Mouse (Mus musculus) bone marrow, adult 2 months (tissue): Measurements from ENCODE around the gene Ppp3r2. TPM values are rescaled to one million over a fixed set of nuclear protein-coding genes. Genes with fewer than 3 reads are reported as not detected.

Source experiments
- H3K27ac ChIP-seq: fragments of 200-500 bp; 2 replicates; pipeline ENCODE4 v1.5.1; 2012; ENCODE audit warnings: low read depth, mild to moderate bottlenecking, control low read depth, inconsistent platforms, low read length; ENCODE audit not compliant: control insufficient read depth, poor library complexity, insufficient read depth
- H3K4me1 ChIP-seq: fragments of 200-500 bp; 2 replicates; pipeline ENCODE4 v1.6.1; 2011; ENCODE audit warnings: low read length; ENCODE audit not compliant: control insufficient read depth, insufficient read depth
- H3K4me3 ChIP-seq: fragments of 200-500 bp; replicated peaks from 2 replicates; pipeline ENCODE3; 2011; ENCODE audit warnings: mild to moderate bottlenecking, low read depth, low read length, control low read depth; ENCODE audit not compliant: control insufficient read depth
- CTCF ChIP-seq: fragments of 200-500 bp; IDR thresholded peaks from 2 replicates; pipeline ENCODE4 v1.5.1; 2011; ENCODE audit warnings: low read length, control low read depth; ENCODE audit not compliant: control insufficient read depth, insufficient read depth
- POLR2A ChIP-seq: fragments of 200-500 bp; IDR thresholded peaks from 2 replicates; pipeline ENCODE4 v1.6.1; 2011; ENCODE audit warnings: low read depth, mild to moderate bottlenecking, control low read depth, low read length, borderline replicate concordance; ENCODE audit not compliant: control insufficient read depth
- WGBS: fragments of 180-500 bp; shearing (Covaris S2); methylation state at CpG from one replicate; pipeline ENCODE4 v1.1.7; 2018; 5-methylcytosine and 5-hydroxymethylcytosine counted together
- polyA plus RNA-seq: library from polyadenylated mRNA; stranded (reverse); fragments of >200 nt; gene quantifications from 2 replicates; pipeline ENCODE4 v1.2.4, GENCODE M21; 2011; ENCODE audit warnings: low replicate concordance; ENCODE audit not compliant: missing spikeins, insufficient read depth, insufficient read length

Gene Ppp3r2
- polyA plus RNA-seq: not detected in 2 replicates

DNA sequence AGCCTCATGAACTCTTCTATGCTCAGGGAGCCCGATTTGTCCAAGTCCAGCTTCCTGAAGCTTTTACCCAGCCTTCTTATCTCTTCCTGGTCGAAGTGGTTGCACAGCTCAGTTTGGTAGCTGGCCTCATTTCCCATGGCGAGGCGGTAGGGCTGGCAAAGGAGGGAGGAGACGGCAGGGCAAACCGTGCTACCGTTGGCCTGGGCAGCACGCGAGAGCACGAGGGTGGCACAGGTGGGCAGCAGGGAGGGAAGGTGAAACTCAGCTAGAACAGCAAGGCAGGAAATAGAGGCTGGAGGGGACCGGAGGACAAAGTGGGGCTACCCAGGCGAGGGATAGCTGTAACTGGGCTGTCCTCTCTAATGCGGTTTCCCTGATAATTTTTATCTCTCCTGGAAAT, at the start of gene Ppp3r2:
Ppp3r2 (minus strand) TSS at position 213 of the 400 bp plus-strand sequence.
- H3K4me3 ChIP-seq: no peak within 1 kb of the TSS
- TF ChIP-seq POLR2A (no peak), CTCF (no peak)
- no peaks in the 10 kb centered on the region; the same call in 1 of the 2 replicates for H3K4me1 ChIP-seq
- H3K27ac ChIP-seq: no peak within 1 kb of the TSS
- 82% methylated on average over 13 of the region's 13 CpGs for WGBS

DNA sequence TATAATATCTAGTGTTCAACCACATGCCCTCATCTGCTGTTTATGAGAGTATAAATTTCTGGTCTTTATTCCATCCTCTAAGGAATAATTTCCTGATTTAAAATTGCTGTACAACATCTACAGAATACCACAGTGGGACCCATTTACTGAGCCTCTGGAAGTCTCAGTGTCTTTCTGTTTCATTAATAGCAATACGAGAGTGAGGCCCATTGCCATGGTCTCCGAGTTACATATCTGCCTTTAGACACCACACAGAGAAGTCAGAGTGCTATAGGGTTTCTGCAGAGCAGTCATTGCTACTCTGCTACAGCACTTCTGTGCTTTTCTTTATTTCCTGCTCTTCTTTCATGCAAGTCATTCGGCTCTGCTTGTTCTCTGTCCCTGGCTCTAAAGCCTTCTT, 47.5 kb upstream of the Ppp3r2 start:
- TF ChIP-seq POLR2A (no peak), CTCF (no peak)
- 75% methylated on average over 3 of the region's 3 CpGs for WGBS
- no peak overlapping the region for H3K27ac ChIP-seq
- no peaks in the 10 kb centered on the region for H3K4me1 ChIP-seq
- H3K4me3 ChIP-seq: no peak overlapping the region

DNA sequence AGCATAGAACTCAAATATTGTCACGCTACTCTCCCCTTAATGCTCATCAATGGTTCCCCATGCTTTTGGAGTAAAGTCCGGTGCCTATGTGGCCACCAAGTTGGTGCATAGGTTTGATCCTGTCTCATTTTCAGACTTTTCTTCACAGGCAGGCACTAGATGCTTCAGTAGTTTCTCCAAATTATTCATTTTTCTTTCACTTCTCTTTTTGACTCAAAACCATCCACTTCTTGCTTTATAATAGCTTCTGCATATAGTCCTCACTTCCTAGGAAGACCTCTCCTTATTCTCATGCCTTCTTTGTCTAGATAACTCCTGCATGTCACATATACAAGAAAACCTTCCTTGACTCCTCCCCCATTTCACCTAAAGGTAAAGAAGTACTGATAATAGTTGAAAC, 42.1 kb upstream of the Ppp3r2 start:
- WGBS: 79% methylated on average over 2 of the region's 2 CpGs
- H3K4me3 ChIP-seq: no peak overlapping the region

DNA sequence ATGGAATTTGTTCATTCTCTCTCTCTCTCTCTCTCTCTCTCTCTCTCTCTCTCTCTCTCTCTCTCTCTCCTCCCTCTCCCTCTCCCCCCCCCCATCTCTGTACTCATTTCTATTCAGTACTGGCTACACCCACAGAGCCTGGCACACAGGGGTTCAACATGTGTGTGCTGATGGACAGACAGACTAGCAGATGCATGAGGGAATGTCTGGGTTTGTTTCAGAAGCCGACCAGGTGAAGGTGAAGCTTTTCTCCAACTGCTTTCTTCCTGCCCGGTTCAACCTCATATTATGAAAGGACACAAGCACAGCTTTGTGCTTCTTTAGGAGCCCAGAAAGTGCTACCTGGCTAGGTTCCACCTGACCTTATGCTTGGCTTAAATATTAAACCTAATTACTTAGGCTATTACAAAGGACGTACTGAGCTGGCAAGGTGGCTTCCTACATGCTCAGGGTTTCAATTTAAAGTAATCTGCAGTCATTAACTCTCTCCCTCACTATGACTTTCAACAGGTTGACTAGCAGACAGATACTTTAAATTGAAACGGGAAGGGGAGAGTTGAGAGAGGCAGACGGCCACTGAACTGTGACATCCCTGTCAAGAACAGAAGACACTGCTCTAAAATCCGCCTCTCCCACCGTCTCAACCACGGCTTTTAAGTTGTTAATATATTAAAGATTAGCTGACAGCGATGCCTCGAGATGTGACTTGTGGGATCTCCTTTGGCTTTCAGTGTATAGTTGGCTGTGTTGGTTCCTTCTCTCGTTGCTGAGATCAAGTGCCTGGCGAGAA, 9.8 kb upstream of the Ppp3r2 start:
- no peak overlapping the region for H3K27ac ChIP-seq
- no peak overlapping the region for H3K4me3 ChIP-seq
- TF ChIP-seq POLR2A: no peak
- no peak for TF ChIP-seq CTCF
- 74% methylated on average over 12 of the region's 12 CpGs for WGBS
- H3K4me1 ChIP-seq: no peaks in the 10 kb centered on the region; the same call in 1 of the 2 replicates

More for the DNA sequence above, 42.1 kb upstream of the Ppp3r2 start:
- TF ChIP-seq CTCF: no peak
- no peak for TF ChIP-seq POLR2A
- Histone ChIP-seq H3K4me1 (no peaks in the 10 kb centered on the region), H3K27ac (no peak overlapping the region)

DNA sequence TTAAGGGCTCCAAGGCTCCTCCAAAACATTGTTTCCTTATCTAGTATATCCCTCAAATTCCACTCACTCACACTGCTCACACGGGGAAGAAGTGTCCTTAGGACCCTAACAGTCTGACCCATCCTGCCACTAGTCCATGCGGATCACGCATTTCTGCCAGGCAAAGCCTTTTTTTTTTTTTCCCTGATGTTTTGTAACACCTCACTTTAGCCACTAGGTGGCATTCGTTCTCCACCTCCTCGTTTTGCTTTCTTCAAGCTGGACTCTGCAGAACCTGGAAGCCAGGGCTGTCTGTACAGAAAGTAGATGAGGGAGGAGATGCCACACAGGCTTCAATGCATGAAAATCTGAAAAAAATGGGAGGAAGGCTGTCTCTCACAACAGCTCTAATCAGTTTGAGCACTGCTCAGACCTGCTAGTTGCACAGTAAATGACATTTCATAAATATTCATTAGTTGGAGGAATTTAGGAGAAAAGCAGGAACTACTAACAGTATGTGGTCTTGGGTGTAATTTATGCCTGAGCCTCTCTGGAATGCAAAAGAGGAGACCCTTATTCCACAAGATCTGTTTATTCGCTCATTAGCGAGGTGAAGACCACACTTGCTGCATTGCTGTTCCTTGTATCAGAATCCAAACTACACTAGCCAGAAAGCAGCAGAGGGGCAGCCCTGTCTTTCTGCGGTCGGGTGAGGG, 6.9 kb upstream of the Ppp3r2 start:
- no peak overlapping the region for H3K27ac ChIP-seq
- WGBS: 22% methylated on average over 9 of the region's 9 CpGs
- TF ChIP-seq CTCF (peak; percentile 32; the same call in 1 of the 2 replicates), POLR2A (no peak)
- H3K4me1 ChIP-seq: no peaks in the 10 kb centered on the region
- H3K4me3 ChIP-seq: no peak overlapping the region

DNA sequence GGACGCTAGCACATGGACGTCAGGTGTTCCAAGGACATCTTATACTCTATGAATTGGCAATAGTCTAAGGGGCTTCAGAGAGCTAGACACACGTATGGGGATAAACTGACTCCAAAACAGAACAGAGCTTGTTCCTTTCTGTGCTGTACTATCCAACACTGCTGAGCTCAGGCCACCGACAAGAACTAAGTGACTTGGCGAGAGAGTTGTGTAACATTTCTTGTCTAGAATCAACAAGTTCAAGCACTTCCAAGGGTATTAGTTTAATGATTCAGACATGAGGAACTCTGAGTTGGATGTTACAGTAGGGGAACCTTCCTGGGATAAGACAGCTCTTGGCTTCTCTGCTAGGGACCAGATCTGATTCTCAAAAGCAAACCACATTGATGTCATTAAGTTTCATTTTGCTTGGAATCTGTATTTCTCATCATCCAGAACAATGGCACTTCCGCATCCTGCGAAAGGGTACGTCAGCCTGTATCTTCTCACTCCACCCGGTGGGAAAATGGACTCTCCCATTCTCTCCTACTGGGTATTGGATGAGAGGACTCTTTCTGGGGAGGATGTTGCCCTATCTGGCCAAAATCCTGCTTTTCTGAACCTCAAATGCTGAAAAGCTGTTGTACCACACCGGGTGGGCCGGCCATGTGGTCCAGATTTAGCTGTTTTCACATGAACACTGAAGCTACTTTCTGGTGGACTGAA, 1.5 kb downstream of the Ppp3r2 start:
- H3K27ac ChIP-seq: no peak overlapping the region
- TF ChIP-seq CTCF: no peak
- no peak for TF ChIP-seq POLR2A
- H3K4me3 ChIP-seq: no peak overlapping the region
- 82% methylated on average over 11 of the region's 11 CpGs for WGBS
- H3K4me1 ChIP-seq: no peaks in the 10 kb centered on the region; the same call in 1 of the 2 replicates

DNA sequence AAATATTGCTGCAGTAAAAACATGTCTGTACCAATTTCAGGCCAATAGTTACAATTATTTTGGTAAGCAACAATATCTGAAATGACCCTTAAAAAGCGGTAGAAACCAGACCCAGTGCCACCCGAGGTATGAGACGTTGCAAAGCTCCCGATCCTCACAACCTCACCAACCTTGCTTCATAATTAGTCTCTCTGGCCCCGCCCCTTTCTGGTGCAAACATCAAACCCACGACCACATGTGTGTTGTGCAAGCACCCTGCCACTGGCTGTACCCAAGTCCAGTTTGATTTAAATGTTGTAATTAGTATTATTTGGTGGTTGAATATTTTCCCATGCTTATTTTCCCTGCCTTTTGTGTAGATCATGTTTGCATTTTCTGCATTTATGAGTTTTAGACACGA, 5.0 kb downstream of the Ppp3r2 start:
- no peak for TF ChIP-seq CTCF
- no peak for TF ChIP-seq POLR2A
- Histone ChIP-seq H3K27ac (no peak overlapping the region), H3K4me3 (no peak overlapping the region), H3K4me1 (no peaks in the 10 kb centered on the region; the same call in 1 of the 2 replicates)
- WGBS: 40% methylated on average over 7 of the region's 7 CpGs

DNA sequence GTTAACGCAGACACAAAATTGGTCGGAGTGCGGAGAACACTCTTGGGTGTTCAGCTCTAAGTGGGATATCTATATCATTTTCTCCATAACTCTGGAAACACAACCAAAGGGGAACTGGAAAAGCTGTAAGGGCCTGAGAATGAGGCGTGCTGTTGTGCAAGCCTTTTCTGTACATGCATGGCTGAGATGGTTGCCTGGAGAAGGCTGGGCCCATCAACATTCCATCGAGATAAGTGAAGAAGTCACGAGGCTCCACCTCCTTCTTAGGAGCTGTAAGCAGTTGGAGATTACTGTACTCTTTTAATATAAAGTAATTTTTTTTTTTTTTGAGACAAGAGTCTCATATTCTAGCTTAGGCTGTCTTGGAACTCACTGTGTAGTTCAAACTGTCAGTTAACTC, 5.8 kb downstream of the Ppp3r2 start:
- no peaks in the 10 kb centered on the region; the same call in 1 of the 2 replicates for H3K4me1 ChIP-seq
- H3K4me3 ChIP-seq: no peak overlapping the region
- TF ChIP-seq POLR2A (no peak), CTCF (no peak)
- WGBS: 73% methylated on average over 6 of the region's 6 CpGs
- H3K27ac ChIP-seq: no peak overlapping the region
